Mouse (Mus musculus) heart, adult 9 months (tissue): ENCODE measurements at regions not wholly inside any gene's neighbourhood (a gene's known extent, or its start where the extent isn't known, plus 50 kb on each side); places are given as distances from the start of the nearest gene placed in this dataset.
A peak's percentile ranks its signal among the peaks of the same experiment; 100 is the strongest.

Source experiments
- DNase-seq, 2 experiments: peaks; one replicate each; pipeline ENCODE4 v3.0.0; 2022; ENCODE audit warnings: low spot score in 2 of 2

GRCm38 (mm10) chr13:16315689-16316088 is 304.0 kb downstream of the Inhba start:
- DNase-seq, result no peak

DNA sequence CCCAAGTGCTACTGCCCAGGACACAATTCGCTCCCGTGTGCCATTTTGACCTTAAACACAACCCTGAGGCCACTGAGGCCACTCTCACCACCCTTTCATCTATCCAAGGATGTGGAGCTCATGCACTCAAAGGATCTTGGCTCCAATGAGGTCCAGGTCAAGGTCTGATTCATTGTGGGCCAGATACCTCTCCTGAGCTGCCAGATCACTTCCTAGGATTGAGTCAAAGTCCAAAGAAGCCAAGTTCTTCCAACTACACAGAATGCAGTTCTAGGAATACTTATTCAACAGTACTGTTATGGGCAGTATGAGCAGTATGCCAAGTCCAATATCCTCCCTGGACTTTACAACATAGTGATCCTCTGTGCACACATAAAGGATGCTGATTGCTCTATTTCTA is 304.9 kb downstream of the Inhba start:
- DNase-seq, result no peak

- DNase-seq, result no peak
Observed at GRCm38 (mm10) chr13:16317412-16317811, 305.8 kb downstream of the Inhba start.

GRCm38 (mm10) chr13:16320392-16320791 is 308.7 kb downstream of the Inhba start:
- no peak for DNase-seq

DNA sequence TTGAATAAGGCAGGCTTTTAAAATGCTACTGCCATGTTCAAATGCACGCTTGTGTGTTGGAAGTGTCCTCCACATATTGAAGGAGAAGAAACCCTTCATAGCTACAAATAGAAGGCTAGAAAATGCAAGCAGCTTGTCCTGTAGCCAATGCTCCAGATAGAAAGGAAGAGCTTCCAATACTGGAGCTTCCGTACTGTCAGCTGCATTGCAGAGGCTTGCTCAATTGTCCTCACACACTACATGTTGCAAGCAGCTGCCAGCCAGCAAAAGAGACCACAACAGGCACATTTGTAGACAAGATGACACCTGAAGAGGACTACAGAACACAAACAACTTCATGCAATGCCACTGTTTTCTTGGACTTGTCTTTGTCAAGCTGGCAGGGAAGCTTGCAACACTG is 314.0 kb downstream of the Inhba start:
- DNase-seq, result no peak

- DNase-seq, result no peak
Observed at GRCm38 (mm10) chr13:16341727-16342126, 330.1 kb downstream of the Inhba start.

- no peak for DNase-seq
Observed at GRCm38 (mm10) chr13:16342171-16342570, 330.5 kb downstream of the Inhba start.

DNA sequence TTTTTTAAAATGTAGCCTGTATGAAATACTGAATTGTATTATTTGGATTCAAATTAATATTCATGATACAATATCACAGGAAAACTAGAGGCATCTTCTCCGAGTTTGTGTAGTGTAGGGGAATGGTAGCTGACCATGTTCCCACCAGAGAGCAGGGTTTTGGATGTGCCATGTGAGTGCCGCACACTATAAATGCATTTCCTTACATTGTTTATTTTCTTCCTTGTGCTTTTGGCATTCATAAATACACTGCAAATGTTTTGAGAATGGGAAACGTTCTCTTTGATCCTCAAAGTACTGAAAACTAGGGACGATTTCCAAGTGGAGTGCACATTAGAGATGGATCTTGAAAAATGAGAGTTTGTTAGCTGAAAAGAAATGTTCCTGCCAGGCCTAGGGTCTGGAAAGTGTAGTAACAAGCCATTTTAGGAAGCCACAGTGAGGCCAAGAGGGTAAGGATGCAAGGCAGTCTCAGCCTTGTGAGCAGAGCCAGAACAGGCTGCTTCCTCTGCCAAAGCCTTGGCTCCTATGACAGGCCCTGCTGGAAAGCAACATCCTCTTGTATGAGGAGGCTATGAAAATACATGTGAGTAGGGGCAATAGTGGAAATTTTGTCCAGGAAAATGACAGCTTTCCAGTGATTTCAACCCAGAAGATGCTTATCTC is 331.8 kb downstream of the Inhba start:
- DNase-seq, result peak in 1 of 2 experiments; percentile 1

DNA sequence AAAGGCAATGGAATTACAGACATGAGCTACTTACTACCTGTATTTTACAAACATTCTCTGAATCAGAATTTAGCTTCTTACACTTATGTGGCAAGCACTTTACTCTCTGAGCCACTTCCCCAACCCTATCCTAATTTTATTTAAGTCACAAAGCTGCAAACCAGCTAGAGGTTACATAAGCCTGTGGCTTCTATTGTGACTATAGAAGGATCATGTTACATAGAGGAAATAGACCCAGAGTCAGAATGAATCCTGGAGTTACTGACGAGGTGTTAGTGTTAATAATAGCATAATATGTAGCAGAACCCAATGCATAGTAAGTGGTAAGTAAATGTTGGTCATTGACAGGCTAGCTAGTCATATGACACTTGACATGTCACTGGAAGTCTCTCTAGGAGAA is 337.7 kb downstream of the Inhba start:
- no peak for DNase-seq

- no peak for DNase-seq
Observed at GRCm38 (mm10) chr13:16350061-16350460, 338.4 kb downstream of the Inhba start.

GRCm38 (mm10) chr13:16355316-16355715 is 343.7 kb downstream of the Inhba start:
- DNase-seq, result no peak

DNA sequence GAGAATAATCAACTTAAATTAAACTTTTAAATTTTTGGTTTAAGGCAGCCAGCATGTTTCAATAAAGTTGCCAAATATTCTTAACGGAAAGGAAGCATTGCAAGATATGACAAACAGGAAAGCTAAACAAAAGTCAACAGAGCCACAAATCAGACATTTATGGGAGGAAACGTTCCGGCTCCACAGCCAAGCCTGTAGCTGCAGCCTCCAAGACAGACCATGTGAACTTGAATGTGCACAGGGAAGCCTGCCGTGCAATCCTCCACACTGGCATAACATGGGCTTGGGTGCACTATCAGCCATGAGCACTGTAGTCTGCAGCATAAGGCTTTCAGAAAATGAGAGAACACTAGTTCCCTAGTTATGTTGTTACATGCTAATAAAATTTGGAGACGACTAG is 367.8 kb downstream of the Inhba start:
- DNase-seq, result no peak

DNA sequence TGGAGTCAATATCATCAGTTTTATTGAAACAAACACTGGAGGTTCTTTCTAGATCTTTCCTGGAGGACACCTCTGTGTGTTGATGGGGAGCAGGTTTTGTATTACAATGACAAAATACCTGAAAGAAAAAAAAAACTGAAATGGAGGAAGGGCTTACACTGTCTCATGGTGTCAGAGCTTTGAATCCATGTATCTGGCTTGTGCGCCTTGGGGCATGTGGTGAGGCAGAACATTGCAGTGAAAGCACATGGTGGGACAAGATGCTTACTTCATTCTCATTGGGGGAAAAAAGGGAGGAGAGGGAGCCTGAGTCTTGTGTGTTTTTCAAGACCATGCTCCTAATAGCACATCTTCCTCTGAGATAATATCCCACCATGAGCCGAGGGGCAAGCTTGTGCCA is 368.3 kb downstream of the Inhba start:
- DNase-seq, result no peak

- no peak for DNase-seq
Observed at GRCm38 (mm10) chr13:16382936-16383511, 371.4 kb downstream of the Inhba start.

DNA sequence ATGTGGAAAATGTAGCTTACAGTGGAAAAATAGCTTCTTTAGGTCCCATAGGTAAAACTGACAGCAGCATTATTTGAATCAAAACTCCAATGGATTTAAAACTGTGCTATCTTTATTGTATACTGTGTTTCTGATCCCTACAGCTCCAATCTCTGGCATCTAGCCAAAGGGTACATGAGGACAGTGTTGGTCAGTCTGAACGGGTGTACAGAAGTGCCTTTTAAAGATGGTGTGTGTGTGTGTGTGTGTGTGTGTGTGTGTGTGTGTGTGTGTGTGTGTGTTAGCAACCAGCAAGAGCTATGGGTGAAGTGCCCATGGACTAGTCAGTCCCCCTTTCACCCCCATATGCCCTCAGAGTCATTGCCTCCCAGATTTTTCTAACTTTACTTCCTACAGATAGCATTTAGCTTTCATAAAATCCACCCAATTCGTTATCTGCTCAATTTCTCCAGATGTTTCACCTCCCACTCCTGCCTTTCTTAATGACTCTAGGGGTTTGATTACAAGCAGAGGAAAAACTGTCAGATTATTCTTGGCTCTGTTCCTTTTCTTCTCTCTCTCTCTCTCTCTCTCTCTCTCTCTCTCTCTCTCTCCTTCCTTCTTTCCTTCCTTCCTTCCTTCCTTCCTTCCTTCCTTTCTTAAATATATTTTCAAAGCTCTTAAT is 404.8 kb downstream of the Inhba start:
- DNase-seq, result no peak

GRCm38 (mm10) chr13:16424147-16424546 is 412.5 kb downstream of the Inhba start:
- no peak for DNase-seq

GRCm38 (mm10) chr13:16435436-16435835 is 423.8 kb downstream of the Inhba start:
- no peak for DNase-seq

GRCm38 (mm10) chr13:16453234-16453633 is 441.6 kb downstream of the Inhba start:
- DNase-seq, result no peak

GRCm38 (mm10) chr13:16459743-16460142 is 448.1 kb downstream of the Inhba start:
- no peak for DNase-seq

DNA sequence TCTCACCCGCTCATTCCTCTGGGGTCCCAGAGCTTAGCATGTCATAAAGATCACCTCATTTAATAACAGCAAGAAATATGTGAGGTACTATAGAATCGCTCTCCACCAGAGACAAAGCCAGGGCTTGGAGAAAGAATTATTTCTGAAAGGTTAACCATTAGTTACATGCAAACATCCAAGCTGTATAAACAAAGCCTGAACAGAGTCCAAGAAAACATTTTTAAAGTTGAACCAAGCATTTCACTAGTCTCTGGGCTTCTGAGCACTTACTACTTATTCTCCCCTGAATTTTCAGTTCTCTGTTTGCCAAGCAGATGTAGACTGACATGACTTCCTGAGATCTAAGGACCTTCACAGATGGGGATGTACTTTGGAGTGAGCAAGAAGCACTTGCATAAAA is 450.0 kb downstream of the Inhba start:
- no peak for DNase-seq

DNA sequence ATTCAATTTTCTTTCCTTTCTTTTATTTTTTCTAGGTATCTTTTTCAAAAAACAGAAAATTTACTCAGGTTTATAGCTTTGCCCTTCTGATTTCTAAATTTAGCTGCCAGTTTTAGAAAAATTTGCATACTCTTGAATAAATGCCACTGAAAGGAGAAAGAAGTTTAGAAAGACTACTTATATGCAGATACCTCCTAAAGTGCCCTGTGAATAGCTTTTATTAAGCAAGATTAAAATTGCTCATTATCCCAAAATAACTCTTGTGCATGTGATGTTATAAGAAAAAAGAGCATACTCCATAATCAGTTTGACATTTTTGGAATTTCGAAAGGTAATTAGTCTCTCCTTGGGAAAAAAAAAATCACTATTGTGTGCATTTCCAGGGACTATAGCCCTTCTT is 453.2 kb downstream of the Inhba start:
- no peak for DNase-seq

- no peak for DNase-seq
Observed at GRCm38 (mm10) chr13:16465317-16465716, 453.7 kb downstream of the Inhba start.

GRCm38 (mm10) chr13:16465812-16466211 is 454.2 kb downstream of the Inhba start:
- no peak for DNase-seq
